In the genomic region with DNA sequence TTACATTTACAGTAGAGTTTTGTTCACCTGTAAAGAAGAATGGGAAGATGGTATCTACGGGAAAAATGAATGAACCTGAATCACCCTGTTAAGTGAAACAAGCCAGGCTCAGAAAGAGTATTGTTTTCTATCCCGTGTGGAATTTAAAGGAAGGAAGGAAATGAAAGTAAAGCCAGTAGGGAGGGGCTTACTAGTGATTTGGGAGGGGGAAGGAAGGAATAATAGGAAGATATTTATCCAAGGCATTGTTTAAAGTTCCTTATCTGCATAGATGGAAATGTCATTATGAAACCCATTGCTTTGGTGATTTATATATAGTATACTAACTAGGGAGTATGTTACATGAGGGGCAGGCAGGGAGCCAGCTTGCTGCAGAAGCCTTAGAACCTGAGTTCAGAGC, we compare ENCODE assay signal across 22 mouse cellular contexts.
DNase-seq lines count a peak whose midpoint lies in the region; ATAC-seq and TF ChIP-seq lines count a peak whose summit lies in the region.
"Had no signal": no experiment of that assay in that cellular context is flagged by ENCODE, and none has a peak within 500 bp of the region (broad histone marks: within the 10 kb centered on the region; RNA-seq: fewer than 3 reads in every experiment).

No protein-coding gene starts in this region.

- H3K4me1 ChIP-seq in kidney, postnatal 0 days (replicated peaks; ENCODE audit: insufficient read depth, low read length) = no peaks in the 10 kb centered on the region
- no peaks in the 10 kb centered on the region for H3K4me1 ChIP-seq in brown adipose tissue, adult 24 weeks (ENCODE audit: control insufficient read depth, insufficient read depth, insufficient read length, low read length)
- H3K4me1 ChIP-seq: forebrain, embryonic 10.5 days; forebrain, embryonic 13.5 days; hindbrain, embryonic 10.5 days; hindbrain, embryonic 13.5 days; intestine, embryonic 15.5 days had no signal

- H3K4me3 ChIP-seq in kidney, postnatal 0 days (replicated peaks; ENCODE audit: low read depth, low read length) = no peak overlapping the region
- no peak overlapping the region for H3K4me3 ChIP-seq in brown adipose tissue, adult 24 weeks (ENCODE audit: insufficient read depth, low read depth, low read length)
- H3K4me3 ChIP-seq: forebrain, embryonic 10.5 days; forebrain, embryonic 13.5 days; heart, embryonic 13.5 days; hindbrain, embryonic 10.5 days; hindbrain, embryonic 13.5 days; intestine, embryonic 15.5 days had no signal

- WGBS in kidney, postnatal 0 days = 74% methylated on average over 2 of the region's 2 CpGs

- ATAC-seq in kidney, postnatal 0 days (replicated peaks; ENCODE audit: low FRiP score, low read depth) = no peak
- ATAC-seq: CD4-positive, CD25-positive, alpha-beta regulatory T cell, adult 4 months; forebrain, embryonic 13.5 days; forebrain, embryonic 16.5 days; hindbrain, embryonic 16.5 days; intestine, embryonic 15.5 days had no signal

- H3K27ac ChIP-seq in kidney, postnatal 0 days = no peak overlapping the region
- 0 out of 2 replicates have a peak overlapping the region, but pooled peaks have one; percentile 36 for H3K27ac ChIP-seq in brown adipose tissue, adult 24 weeks (replicated peaks; ENCODE audit: low read depth, low read length)
- H3K27ac ChIP-seq: forebrain, embryonic 10.5 days; forebrain, embryonic 13.5 days; heart, embryonic 13.5 days; hindbrain, embryonic 10.5 days; hindbrain, embryonic 13.5 days; intestine, embryonic 15.5 days had no signal

- no peak overlapping the region for H3K4me2 ChIP-seq in kidney, postnatal 0 days (ENCODE audit: low read length)
- H3K4me2 ChIP-seq: forebrain, embryonic 13.5 days; heart, embryonic 13.5 days; hindbrain, embryonic 13.5 days; intestine, embryonic 15.5 days had no signal

- peaks cover 48% of the 10 kb centered on the region for H3K36me3 ChIP-seq in kidney, postnatal 0 days (ENCODE audit: insufficient read depth, low read length)

- H3K9me3 ChIP-seq in kidney, postnatal 0 days (replicated peaks; ENCODE audit: low read length) = no peaks in the 10 kb centered on the region
- H3K9me3 ChIP-seq: forebrain, embryonic 10.5 days; forebrain, embryonic 13.5 days; heart, embryonic 13.5 days; hindbrain, embryonic 10.5 days; hindbrain, embryonic 13.5 days; intestine, embryonic 15.5 days had no signal

- H3K27me3 ChIP-seq in kidney, postnatal 0 days (ENCODE audit: insufficient read depth, low read length) = no peaks in the 10 kb centered on the region
- H3K27me3 ChIP-seq: forebrain, embryonic 13.5 days; heart, embryonic 13.5 days; hindbrain, embryonic 13.5 days; intestine, embryonic 15.5 days had no signal

- DNase-seq in heart, adult 8-10 months (ENCODE audit: low spot score) = peak; percentile 36
- no peak for DNase-seq in heart, postnatal 25 days (ENCODE audit: low spot score)
- DNase-seq in kidney, postnatal 0 days (ENCODE audit: low spot score) = peak; percentile 35
- DNase-seq in kidney, adult 9 months = no peak
- DNase-seq in cerebellum, adult 11 months = no peak
- DNase-seq: adrenal gland, adult 2 months; adrenal gland, postnatal 14 days; cerebellum, adult 18-20 months; cerebellum, adult 9-10 months; cerebellum, postnatal 14 days; gastrocnemius, postnatal 14 days; heart, postnatal 36 days had no signal

- no peak overlapping the region for H3K9ac ChIP-seq in kidney, postnatal 0 days (ENCODE audit: low read depth, low read length)
- H3K9ac ChIP-seq: forebrain, embryonic 13.5 days; heart, embryonic 13.5 days; hindbrain, embryonic 13.5 days; intestine, embryonic 15.5 days had no signal

- no peak for TF ChIP-seq CTCF in kidney, postnatal 0 days (IDR thresholded peaks at IDR 0.05; ENCODE audit: low read depth)

- intact Hi-C loops in heart, postnatal 25 days (cut with DNase I) = no loop called here

Comparison
In these comparisons a context has a peak if more than half of its experiments do, and no peak if none do; other contexts are left out.
1. DNase-seq: peak in heart, adult 8-10 months (single experiment) and kidney, postnatal 0 days (single experiment); none in heart, postnatal 25 days (single experiment), kidney, adult 9 months (single experiment) and cerebellum, adult 11 months (single experiment).